Mouse (Mus musculus) spleen, adult 2 months (tissue): Measurements from ENCODE around the gene Kctd21. TPM values are rescaled to one million over a fixed set of nuclear protein-coding genes. Genes with fewer than 3 reads are reported as not detected.

Experiments used
- DNase-seq, 2 experiments: peaks; one replicate each; pipeline versions ENCODE4 v3.0.0 to v3.0.0-alpha.2; 2012 to 2021; ENCODE audit warnings: low spot score in 2 of 2, low read depth in 1 of 2
- H3K27ac ChIP-seq: fragments of 200-500 bp; 2 replicates; pipeline ENCODE4 v1.5.1; 2012; ENCODE audit warnings: low read length, inconsistent platforms; ENCODE audit not compliant: insufficient read depth
- H3K27me3 ChIP-seq: fragments of 200-500 bp; 2 replicates; pipeline ENCODE4 v1.6.1; 2012; ENCODE audit warnings: mild to moderate bottlenecking, moderate library complexity, low read length, inconsistent platforms; ENCODE audit not compliant: control insufficient read depth, insufficient read depth
- H3K36me3 ChIP-seq: fragments of 200-500 bp; 2 replicates; pipeline ENCODE4 v1.6.1; 2012; ENCODE audit warnings: mild to moderate bottlenecking, low read length, inconsistent platforms; ENCODE audit not compliant: control insufficient read depth, insufficient read depth
- H3K4me1 ChIP-seq: fragments of 200-500 bp; 2 replicates; pipeline ENCODE4 v1.6.1; 2011; ENCODE audit warnings: inconsistent platforms; ENCODE audit not compliant: control insufficient read depth, insufficient read depth, insufficient read length
- H3K4me3 ChIP-seq: fragments of 200-500 bp; 2 replicates; pipeline ENCODE4 v1.5.1; 2011; ENCODE audit warnings: mild to moderate bottlenecking, inconsistent platforms; ENCODE audit not compliant: insufficient read depth, insufficient read length; ENCODE audit errors: extremely low read depth
- CTCF ChIP-seq: fragments of 200-500 bp; IDR thresholded peaks from 2 replicates; pipeline ENCODE4 v1.5.1; 2011; ENCODE audit warnings: mild to moderate bottlenecking, inconsistent platforms; ENCODE audit not compliant: insufficient read depth, insufficient read length, insufficient replicate concordance; ENCODE audit errors: extremely low read depth
- POLR2A ChIP-seq: fragments of 200-500 bp; IDR thresholded peaks from 2 replicates; pipeline ENCODE4 v1.6.1; 2011; ENCODE audit warnings: low read depth, low read length, inconsistent platforms
- WGBS: fragments of 180-500 bp; shearing (Covaris S2); methylation state at CpG from one replicate; pipeline ENCODE4 v1.1.7; 2018; 5-methylcytosine and 5-hydroxymethylcytosine counted together
- polyA plus RNA-seq: library from polyadenylated mRNA; depleted of rRNA; stranded (reverse); fragments of >200 nt; gene quantifications from 2 replicates; pipeline ENCODE4 v1.2.3, GENCODE M21; 2012; rRNA removed

Gene Kctd21
- polyA plus RNA-seq = 2.7 and 2.8 TPM in 2 replicates

DNA sequence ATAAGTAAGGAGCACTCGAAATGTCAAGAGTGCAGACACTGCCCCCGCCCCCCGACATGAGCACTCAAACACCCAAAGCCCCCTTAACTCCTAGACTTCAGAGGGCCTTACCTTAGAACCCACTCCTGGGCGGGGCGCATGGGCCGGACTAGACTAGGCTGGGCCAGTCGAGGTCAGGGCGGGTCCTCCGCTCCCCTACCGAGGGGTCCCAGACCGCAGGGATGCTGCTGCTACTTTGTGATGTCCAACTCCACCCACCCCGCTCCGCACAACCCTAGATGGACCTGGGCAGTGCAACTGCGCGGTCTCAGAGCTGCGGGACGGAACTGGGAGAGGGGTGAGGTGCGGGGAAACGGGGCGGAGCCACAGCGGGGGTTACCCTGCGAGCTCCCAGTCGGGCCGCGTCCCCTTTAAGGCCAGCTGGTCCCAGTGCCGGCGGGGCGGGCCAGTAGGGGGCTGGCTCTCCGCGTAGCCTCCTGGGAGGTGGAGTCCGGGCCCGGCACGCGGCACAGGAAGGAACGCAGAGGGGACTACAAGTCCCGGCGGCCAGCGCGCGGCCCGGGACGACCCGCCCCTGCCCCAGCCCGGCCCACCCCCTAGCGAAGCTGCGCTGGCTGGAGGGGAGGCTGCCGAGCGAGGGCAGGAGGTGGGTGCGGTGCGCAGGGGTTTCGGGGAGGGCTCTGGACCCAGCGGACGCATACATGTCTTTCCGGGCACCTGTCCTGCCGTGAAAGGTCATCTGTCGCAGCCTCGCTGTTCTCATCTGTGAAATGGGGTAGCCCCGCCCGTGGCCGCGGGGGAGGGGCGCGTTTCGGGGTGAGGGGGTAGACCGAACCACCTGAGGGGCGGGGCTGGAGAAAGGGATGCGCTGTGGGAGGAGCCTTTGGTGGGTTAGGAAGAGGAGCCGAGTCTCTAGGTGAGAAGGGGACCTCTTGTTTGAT lies at the start of gene Kctd21, which contains the start of gene Usp35:
Gene Kctd21 (plus strand): TSS at position 602 of the 941 bp plus-strand sequence.
Gene Usp35 (minus strand): TSS at position 295 of the 941 bp plus-strand sequence.
- no peak for TF ChIP-seq CTCF
- TF ChIP-seq POLR2A = no peak
- no peaks in the 10 kb centered on the region for H3K27me3 ChIP-seq
- H3K36me3 ChIP-seq = no peaks in the 10 kb centered on the region
- DNase-seq = peak; percentile 84 to 94
- H3K4me1 ChIP-seq = peaks cover 8% of the 10 kb centered on the region; the same call in 1 of the 2 replicates
- 2% methylated on average over 68 of the region's 68 CpGs for WGBS
- H3K27ac ChIP-seq = peak within 1 kb of the TSS; percentile 78
- peak within 1 kb of the TSS; percentile 98 for H3K4me3 ChIP-seq

DNA sequence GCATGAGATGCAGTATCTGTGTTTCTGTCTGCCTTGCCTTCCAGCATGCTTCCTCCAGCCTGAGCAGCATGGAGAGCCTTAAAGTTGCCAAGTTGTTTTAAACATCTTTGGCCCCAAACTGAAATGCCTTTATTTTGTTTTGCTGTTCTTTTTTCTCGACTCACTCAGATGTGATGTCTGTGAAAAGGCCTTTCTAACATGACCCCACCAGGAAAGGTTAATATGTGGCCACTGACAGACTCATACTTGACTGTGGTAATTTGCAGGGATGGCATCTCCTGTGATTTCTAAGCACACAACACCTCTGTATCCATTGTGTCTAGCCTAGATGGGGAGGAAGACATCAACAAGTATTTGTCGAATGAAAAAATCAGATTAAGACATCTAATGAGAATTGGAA lies 35.1 kb upstream of the Kctd21 start:
- no peak for DNase-seq
- TF ChIP-seq POLR2A (no peak), CTCF (no peak)
- WGBS = 68% methylated on average over 2 of the region's 2 CpGs

DNA sequence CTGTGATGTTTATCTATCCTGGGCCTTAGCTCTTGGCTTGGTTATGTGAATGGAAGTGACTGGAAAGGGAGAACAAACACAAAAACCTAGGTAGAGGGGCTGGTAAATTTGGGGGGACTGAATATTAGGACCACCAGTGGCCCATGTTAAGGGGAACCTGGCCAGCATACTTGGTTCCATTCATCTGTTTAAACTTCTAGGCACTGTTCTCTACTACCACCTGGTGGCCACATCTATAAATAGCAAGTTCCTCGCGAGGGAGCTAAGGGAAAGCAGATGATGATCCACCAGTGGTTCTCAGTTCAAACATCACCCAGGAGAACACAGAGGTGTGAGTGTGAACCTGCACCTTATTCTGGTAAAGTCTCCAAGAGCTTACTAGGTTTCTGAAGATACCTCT lies 34.7 kb upstream of the Kctd21 start:
- peak; percentile 15 to 52 for DNase-seq
- H3K27me3 ChIP-seq = no peaks in the 10 kb centered on the region
- H3K27ac ChIP-seq = no peak overlapping the region
- H3K4me1 ChIP-seq = no peaks in the 10 kb centered on the region
- no peak overlapping the region for H3K4me3 ChIP-seq
- TF ChIP-seq POLR2A = no peak
- peak; percentile 42; the same call in 1 of the 2 replicates for TF ChIP-seq CTCF
- WGBS = 0% methylated on average over 2 of the region's 2 CpGs
- no peaks in the 10 kb centered on the region for H3K36me3 ChIP-seq

More for the DNA sequence above, 35.1 kb upstream of the Kctd21 start:
- Histone ChIP-seq H3K27ac (no peak overlapping the region), H3K36me3 (no peaks in the 10 kb centered on the region), H3K4me3 (no peak overlapping the region), H3K27me3 (no peaks in the 10 kb centered on the region), H3K4me1 (no peaks in the 10 kb centered on the region)

DNA sequence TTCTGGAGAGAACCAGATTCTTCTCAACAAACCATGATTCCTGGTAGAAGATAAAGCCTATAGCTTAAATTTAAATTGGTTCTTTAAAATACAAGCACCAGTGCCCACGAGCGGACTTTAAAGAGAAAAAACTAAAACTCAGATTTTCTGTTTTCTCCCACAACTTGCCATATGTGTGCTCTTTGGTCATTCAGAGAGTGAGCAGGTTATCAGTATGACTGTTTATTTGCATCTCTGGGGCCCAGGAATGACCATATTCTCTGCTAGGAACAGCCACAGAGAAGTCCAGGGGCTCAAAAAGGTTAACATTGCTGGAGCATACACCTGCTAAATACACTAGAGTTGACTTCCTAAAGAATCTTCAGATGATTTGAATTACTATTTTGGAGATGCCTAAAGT lies 33.8 kb upstream of the Kctd21 start:
- H3K4me1 ChIP-seq = no peaks in the 10 kb centered on the region
- TF ChIP-seq CTCF (no peak), POLR2A (no peak)
- WGBS = 93% methylated on average over 2 of the region's 2 CpGs

DNA sequence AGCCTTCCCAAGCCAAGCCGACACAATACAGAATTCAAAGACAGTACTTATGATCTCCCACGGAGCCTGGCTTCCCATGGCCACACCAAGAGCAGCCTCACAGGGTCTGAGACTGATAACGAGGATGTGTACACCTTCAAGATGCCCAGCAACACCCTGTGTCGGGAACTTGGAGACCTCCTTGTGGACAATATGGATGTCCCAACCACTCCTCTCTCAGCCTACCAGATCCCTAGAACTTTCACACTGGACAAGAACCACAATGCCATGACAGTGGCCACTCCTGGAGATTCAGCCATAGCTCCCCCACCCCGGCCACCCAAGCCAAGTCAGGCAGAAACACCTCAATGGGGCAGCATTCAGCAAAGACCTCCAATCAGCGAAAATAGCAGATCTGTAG lies 33.2 kb upstream of the Kctd21 start:
- TF ChIP-seq CTCF = no peak
- no peak for TF ChIP-seq POLR2A
- no peak for DNase-seq
- H3K4me1 ChIP-seq = no peaks in the 10 kb centered on the region
- H3K36me3 ChIP-seq = no peaks in the 10 kb centered on the region
- no peak overlapping the region for H3K27ac ChIP-seq
- H3K27me3 ChIP-seq = no peaks in the 10 kb centered on the region
- 91% methylated on average over 6 of the region's 6 CpGs for WGBS
- H3K4me3 ChIP-seq = no peak overlapping the region

More for the DNA sequence above, 33.8 kb upstream of the Kctd21 start:
- H3K27ac ChIP-seq = no peak overlapping the region
- H3K27me3 ChIP-seq = no peaks in the 10 kb centered on the region
- H3K36me3 ChIP-seq = no peaks in the 10 kb centered on the region
- H3K4me3 ChIP-seq = no peak overlapping the region
- DNase-seq = no peak

DNA sequence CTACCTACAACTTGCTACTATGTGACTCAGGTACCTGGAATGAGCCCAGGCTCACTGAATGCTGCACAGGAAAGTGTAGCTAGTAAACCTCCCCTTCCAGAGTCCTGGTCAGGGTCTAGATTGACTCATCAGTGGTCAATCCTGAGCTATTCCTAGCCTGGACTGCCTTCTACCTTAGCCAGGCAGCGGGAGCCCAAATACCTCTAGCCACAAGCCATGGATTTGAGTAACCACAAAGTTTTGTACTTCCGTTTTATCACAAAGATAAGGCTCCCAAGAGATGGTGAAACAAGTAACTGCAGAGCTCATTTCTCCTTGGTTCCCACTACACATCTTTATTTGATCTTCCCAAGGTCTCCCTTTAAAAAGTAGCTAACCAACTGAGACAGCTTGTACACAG lies 31.2 kb upstream of the Kctd21 start:
- TF ChIP-seq POLR2A (no peak), CTCF (no peak)

DNA sequence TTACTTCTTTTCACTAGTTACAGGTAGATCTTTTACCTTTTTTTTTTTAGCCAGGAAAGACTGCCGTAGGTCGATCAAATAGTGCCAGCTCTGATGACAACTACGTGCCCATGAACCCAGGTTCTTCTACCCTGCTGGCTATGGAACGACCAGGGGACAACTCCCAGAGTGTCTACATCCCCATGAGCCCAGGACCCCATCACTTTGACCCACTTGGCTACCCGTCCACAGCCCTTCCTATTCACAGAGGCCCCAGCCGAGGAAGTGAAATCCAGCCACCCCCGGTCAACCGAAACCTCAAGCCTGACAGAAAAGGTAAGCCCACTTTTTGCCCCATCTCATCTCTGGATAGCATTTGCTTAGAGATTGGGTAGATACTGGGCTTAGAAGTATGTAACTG lies 30.8 kb upstream of the Kctd21 start:
- no peak for TF ChIP-seq POLR2A
- TF ChIP-seq CTCF = no peak

More for the DNA sequence above, 31.2 kb upstream of the Kctd21 start:
- H3K36me3 ChIP-seq = no peaks in the 10 kb centered on the region
- no peak overlapping the region for H3K27ac ChIP-seq
- no peaks in the 10 kb centered on the region for H3K4me1 ChIP-seq
- WGBS = 64% methylated on average over 2 of the region's 2 CpGs
- no peak for DNase-seq
- no peaks in the 10 kb centered on the region for H3K27me3 ChIP-seq
- no peak overlapping the region for H3K4me3 ChIP-seq

More for the DNA sequence above, 30.8 kb upstream of the Kctd21 start:
- no peaks in the 10 kb centered on the region for H3K36me3 ChIP-seq
- no peaks in the 10 kb centered on the region for H3K4me1 ChIP-seq
- no peak for DNase-seq
- H3K27ac ChIP-seq = no peak overlapping the region
- no peaks in the 10 kb centered on the region for H3K27me3 ChIP-seq
- 80% methylated on average over 8 of the region's 8 CpGs for whole genome bisulfite sequencing
- no peak overlapping the region for H3K4me3 ChIP-seq
